Mouse (Mus musculus) layer of hippocampus, adult 8-10 months (tissue): ENCODE measurements at regions not wholly inside any gene's neighbourhood (a gene's known extent, or its start where the extent isn't known, plus 50 kb on each side); places are given as distances from the start of the nearest gene placed in this dataset.
A peak's percentile ranks its signal among the peaks of the same experiment; 100 is the strongest.

Source experiments
- DNase-seq, 2 experiments: peaks; one replicate each; pipeline ENCODE4 v3.0.0; 2022; ENCODE audit warnings: low spot score in 2 of 2

GRCm38 (mm10) chr19:28111263-28112180 is 100.6 kb upstream of the Rfx3 start:
- DNase-seq, result no peak

GRCm38 (mm10) chr19:28095620-28096019 is 84.7 kb upstream of the Rfx3 start:
- DNase-seq, result no peak

GRCm38 (mm10) chr19:28092252-28092651 is 81.3 kb upstream of the Rfx3 start:
- peak; percentile 33 to 57 for DNase-seq

- DNase-seq, result peak; percentile 67 to 74
These were observed 76.9 kb upstream of the Rfx3 start for GRCm38 (mm10) chr19:28087607-28088546.

GRCm38 (mm10) chr19:28070386-28070785 is 59.4 kb upstream of the Rfx3 start:
- DNase-seq, result no peak
